Mouse (Mus musculus): ENCODE results near the gene Ubr7.

The Ubr7 gene

GRCm38 (mm10) chr12:102742056-102742455, 15.7 kb upstream of the Ubr7 start:
- in situ Hi-C loops (cut with MboI; ENCODE audit: low sequenced_read_pairs), result no loop called here

GRCm38 (mm10) chr12:102743036-102743588, 14.7 kb upstream of the Ubr7 start:
- in situ Hi-C loops (cut with MboI; ENCODE audit: low sequenced_read_pairs), result no loop called here

DNA sequence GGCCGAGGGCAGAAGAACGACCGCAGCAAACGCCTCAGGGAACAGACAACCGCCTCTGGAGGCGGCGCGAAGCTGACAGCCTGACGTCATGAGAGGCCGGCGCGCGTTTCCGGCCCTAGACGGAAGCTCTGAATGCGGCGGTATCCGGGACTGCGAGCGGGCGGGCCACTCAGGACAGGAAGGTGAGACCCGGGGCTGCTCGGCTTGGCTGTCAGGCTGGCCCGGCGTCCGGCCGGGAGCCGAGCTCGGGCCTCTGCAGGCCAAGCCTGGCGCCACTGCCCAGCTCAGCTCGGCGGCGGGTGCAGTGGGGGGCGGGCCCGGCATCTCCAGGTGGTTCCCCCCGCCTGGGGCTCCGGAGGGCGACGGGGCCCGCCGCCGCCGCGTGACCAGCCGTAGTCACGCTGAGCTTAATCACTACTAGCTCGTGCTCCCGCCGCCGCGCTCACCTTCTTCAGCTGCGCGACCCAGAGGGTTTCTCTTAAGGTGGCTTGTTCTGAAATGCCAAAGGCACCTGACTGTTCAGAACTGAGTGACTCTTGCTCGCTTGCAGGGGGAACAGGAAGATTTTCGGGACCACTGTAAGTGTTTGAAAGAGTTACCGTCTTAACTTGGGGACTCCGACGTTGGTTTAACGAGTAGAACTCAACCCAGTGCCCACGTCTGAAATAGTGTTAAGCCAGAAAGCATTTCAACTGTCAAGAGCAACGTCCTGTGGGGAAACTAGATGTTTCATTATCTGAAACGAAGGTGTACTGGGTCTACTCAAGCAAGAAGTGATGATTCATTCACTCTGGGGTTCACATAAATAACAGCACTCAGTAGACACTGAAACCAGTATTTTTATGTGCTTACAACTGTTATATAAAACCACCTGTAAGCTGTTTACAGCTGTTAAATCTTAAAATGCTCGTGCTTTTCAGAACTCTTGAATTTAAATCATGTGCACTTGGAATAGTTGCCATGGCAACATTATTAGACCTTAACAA, 13.9 kb upstream of the Ubr7 start, which contains the start of the genes Moap1 and Tmem251:
Gene Moap1 (minus strand): TSS at position 73 of the 986 bp plus-strand sequence.
Gene Tmem251 (plus strand): TSS at position 174 of the 986 bp plus-strand sequence.
- in situ Hi-C loops (cut with MboI; ENCODE audit: low sequenced_read_pairs), result no loop called here

- in situ Hi-C loops (cut with MboI; ENCODE audit: low sequenced_read_pairs), result no loop called here
Observed at GRCm38 (mm10) chr12:102744839-102745238, 12.9 kb upstream of the Ubr7 start.

DNA sequence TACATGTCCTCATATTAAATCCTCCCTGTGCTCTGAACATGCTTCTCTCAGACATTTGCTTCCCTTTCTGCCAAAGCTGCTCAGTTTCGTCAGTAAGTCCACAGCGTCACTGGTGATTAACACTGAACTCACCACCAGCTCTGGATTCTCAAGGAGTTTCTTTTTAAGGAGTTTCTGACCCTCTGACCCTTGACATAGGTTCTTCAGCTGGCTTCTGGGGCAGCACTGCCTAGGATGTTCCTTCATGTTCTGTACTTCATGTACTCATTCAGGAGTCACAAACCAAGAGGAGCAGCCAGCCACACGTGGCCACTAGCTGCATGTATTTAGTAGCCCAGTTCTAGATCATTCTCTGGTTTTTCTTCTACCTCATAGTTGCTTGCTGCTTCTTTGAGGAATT, 9.5 kb upstream of the Ubr7 start:
- in situ Hi-C loops (cut with MboI; ENCODE audit: low sequenced_read_pairs), result no loop called here

DNA sequence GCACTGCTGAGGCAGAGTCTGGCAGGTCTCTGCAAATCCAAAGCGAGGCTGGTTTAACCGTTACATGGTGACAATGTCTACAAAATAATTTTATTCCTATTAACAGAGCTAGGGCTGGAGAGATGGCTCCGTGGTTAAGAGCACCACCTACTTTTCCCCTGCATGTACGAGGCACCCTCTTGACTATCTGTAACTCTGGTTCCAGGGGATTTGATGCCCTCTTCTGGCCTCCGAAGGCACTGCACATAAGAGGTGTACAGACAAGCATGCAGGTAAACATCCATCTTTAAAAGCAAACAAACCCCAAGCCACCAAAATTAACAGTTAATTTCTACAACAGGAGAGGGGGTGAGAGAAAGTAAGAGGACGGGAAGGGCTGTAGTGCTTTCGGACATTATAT, 1.5 kb upstream of the Ubr7 start:
- in situ Hi-C loops (cut with MboI; ENCODE audit: low sequenced_read_pairs), result no loop called here

DNA sequence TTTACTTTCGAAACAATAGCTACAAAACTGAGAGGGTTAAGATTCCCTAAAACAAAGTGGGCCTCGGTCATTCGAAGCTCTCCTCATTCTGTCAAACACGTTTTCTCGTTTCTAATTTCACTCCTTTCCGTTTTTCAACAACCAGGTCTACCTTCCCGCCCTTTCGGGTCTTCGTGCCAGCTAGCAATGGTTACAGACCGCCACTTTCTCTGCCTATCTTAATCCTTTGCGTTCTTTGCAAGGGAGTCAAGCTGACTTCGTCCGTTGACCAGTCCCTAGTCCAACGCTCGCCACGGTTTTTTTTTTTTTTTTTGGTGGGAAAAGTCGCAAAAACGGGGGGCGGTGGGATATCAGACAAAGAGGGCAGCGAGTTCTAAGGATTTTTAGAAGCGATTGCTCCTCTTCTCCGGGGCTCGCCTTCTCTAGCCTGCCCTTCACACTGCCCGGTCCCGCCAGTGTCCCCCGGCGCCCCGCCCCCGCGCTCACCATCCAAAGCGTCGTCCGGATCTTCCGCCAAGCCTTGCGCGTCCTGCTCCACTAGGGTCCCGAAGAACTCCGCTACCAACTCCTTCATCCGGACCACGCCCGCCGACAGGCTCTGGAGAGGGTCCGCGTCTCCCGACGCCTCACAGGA, 595 bp upstream of the Ubr7 start:
- in situ Hi-C loops (cut with MboI; ENCODE audit: low sequenced_read_pairs), result no loop called here

GRCm38 (mm10) chr12:102758403-102758756, 613 bp downstream of the Ubr7 start, which contains the start of gene Gm20604:
TSS of gene Gm20604 (minus strand) at chr12:102758672.
- in situ Hi-C loops (cut with MboI; ENCODE audit: low sequenced_read_pairs), result no loop called here

- in situ Hi-C loops (cut with MboI; ENCODE audit: low sequenced_read_pairs), result no loop called here
Observed at GRCm38 (mm10) chr12:102758936-102759335, 1.2 kb downstream of the Ubr7 start.

GRCm38 (mm10) chr12:102761668-102762067, 3.9 kb downstream of the Ubr7 start:
- in situ Hi-C loops (cut with MboI; ENCODE audit: low sequenced_read_pairs), result no loop called here

- in situ Hi-C loops (cut with MboI; ENCODE audit: low sequenced_read_pairs), result no loop called here
Observed at GRCm38 (mm10) chr12:102763696-102764095, 5.9 kb downstream of the Ubr7 start.

DNA sequence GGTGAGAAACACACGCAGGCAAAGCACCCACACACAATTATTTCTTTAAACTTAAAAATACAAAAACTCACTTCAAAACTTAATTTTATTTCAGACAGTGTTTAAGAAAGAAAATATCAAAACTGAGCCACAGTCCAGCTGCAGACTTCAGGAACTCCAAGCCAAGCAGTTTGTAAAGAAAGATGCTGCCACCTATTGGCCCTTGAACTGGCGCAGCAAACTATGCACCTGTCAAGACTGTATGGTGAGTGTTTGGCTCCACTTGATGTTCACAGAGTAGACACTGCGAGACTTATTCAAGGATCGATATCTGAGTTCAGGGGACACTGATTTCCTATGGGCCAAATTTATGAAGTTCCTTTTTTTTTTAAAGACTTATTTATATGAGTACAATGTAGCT, 11.2 kb downstream of the Ubr7 start:
- in situ Hi-C loops (cut with MboI; ENCODE audit: low sequenced_read_pairs), result no loop called here

GRCm38 (mm10) chr12:102771601-102772000, 13.8 kb downstream of the Ubr7 start:
- in situ Hi-C loops (cut with MboI; ENCODE audit: low sequenced_read_pairs), result no loop called here

- in situ Hi-C loops (cut with MboI; ENCODE audit: low sequenced_read_pairs), result no loop called here
Observed at GRCm38 (mm10) chr12:102772676-102773075, 14.9 kb downstream of the Ubr7 start.

GRCm38 (mm10) chr12:102776035-102776434, 18.3 kb downstream of the Ubr7 start:
- in situ Hi-C loops (cut with MboI; ENCODE audit: low sequenced_read_pairs), result no loop called here

GRCm38 (mm10) chr12:102778151-102778550, 20.4 kb downstream of the Ubr7 start:
- in situ Hi-C loops (cut with MboI; ENCODE audit: low sequenced_read_pairs), result no loop called here

DNA sequence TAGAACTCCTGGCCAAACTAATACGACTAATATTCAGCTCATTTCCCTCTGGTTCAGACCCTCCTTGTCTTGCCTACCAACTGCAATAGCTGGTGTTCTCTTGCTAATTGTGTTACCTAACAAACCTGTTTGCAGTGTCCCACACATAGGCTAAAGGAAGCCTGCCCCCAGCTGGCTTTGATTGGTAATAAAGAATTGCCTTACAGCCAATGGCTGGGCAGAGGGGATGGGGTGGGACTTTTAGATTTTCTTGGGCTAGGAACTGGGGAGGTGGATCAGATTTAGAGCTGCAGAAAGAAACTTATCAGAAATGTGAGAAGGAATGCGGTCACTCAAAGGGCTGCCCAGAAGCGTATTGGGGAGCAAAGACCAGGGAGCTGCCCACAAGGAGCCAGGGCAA, 21.7 kb downstream of the Ubr7 start:
- in situ Hi-C loops (cut with MboI; ENCODE audit: low sequenced_read_pairs), result no loop called here

DNA sequence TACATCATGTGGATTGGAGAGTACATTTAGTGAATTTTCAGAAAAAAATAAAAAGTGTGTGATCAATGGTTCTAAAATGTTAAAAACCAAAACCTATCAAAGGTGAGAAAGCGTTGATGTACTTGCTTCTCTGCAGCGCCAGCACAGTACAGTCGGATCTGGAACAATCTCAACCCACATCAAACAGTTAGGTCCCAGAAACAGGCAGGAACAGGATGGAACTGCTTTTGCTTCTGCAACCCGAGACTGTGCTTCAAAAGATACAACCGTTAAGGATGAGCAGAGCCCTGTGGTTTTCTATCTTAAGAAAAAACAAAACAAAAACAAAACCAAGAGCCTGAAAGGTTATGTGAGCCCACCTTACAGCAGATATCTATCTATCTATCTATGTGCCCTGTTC, 25.1 kb downstream of the Ubr7 start:
- in situ Hi-C loops (cut with MboI; ENCODE audit: low sequenced_read_pairs), result no loop called here

GRCm38 (mm10) chr12:102784899-102785592, 27.3 kb downstream of the Ubr7 start:
- in situ Hi-C loops (cut with MboI; ENCODE audit: low sequenced_read_pairs), result no loop called here

GRCm38 (mm10) chr12:102785593-102785985, 27.8 kb downstream of the Ubr7 start:
- in situ Hi-C loops (cut with MboI; ENCODE audit: low sequenced_read_pairs), result no loop called here

DNA sequence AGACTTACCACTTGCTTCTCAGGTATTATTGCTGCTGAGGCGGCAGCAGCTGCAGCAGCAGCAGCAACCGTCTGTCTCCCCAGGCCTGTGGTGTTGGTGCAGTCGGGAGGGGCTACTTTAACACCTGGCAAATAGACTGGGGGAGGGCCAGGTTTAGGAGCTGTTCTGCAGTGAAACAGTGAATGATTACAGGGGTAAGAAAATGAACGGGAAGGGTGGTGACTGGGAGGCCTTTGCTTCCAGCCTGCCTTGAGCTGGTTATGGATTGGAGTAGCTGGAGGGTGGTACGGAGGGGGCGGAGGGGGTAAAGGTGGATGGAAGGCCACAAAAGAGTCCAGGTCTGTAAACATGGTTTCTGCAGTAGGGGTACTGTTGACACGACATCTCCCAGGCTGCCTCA, 30.2 kb downstream of the Ubr7 start:
- in situ Hi-C loops (cut with MboI; ENCODE audit: low sequenced_read_pairs), result no loop called here

Measured in CH12F3 (cell line).